Mouse (Mus musculus) lung, embryonic 16.5 days (tissue): ENCODE results near the gene Ascc1. TPM values are rescaled to one million over a fixed set of nuclear protein-coding genes. Genes with fewer than 3 reads are reported as not detected.
A peak's percentile ranks its signal among the peaks of the same experiment; 100 is the strongest.

ENCODE experiments used
- ATAC-seq: fragments of 200-750 bp; cut with Nextera tagmentation; 2 replicates; pipeline ENCODE4 v1.8.0; 2017; ENCODE audit warnings: low read depth, mild to moderate bottlenecking, moderate library complexity
- H3K27ac ChIP-seq: fragments of 300-500 bp; sonication (generic); 2 replicates; pipeline ENCODE4 v1.5.1; 2014; ENCODE audit warnings: mild to moderate bottlenecking, control low read depth, low read length
- H3K27me3 ChIP-seq: fragments of 300-500 bp; sonication (generic); 2 replicates; pipeline ENCODE4 v1.6.1; 2014; ENCODE audit warnings: low read depth, low read length, mixed read lengths; ENCODE audit not compliant: control insufficient read depth, insufficient read depth
- H3K36me3 ChIP-seq: fragments of 300-500 bp; sonication (generic); 2 replicates; pipeline ENCODE4 v1.6.1; 2014; ENCODE audit warnings: low read length; ENCODE audit not compliant: control insufficient read depth, insufficient read depth
- H3K4me1 ChIP-seq: fragments of 300-500 bp; sonication (generic); replicated peaks from 2 replicates; pipeline ENCODE4 v1.6.1; 2014; ENCODE audit warnings: low read length, mixed read lengths; ENCODE audit not compliant: control insufficient read depth, insufficient read depth
- H3K4me2 ChIP-seq: fragments of 300-500 bp; sonication (generic); 2 replicates; pipeline ENCODE4 v1.6.1; 2014; ENCODE audit warnings: low read depth, low read length, control low read depth
- H3K4me3 ChIP-seq: fragments of 300-500 bp; sonication (generic); 2 replicates; pipeline ENCODE4 v1.5.1; 2014; ENCODE audit warnings: mild to moderate bottlenecking, low read length, control low read depth
- H3K9ac ChIP-seq: fragments of 300-500 bp; sonication (generic); 2 replicates; pipeline ENCODE4 v1.6.1; 2014; ENCODE audit warnings: low read length, control low read depth
- H3K9me3 ChIP-seq: fragments of 300-500 bp; sonication (generic); 2 replicates; pipeline ENCODE4 v1.6.1; 2016; ENCODE audit warnings: low read length; ENCODE audit not compliant: control insufficient read depth
- WGBS: fragments of 180-500 bp; shearing (Covaris S2); extraction: QIAGEN DNeasy Blood & Tissue Kit; methylation state at CpG from one replicate; pipeline ENCODE4 v1.1.7; 2014; 5-methylcytosine and 5-hydroxymethylcytosine counted together
- polyA plus RNA-seq: library from polyadenylated mRNA; unstranded; fragments of >200 nt; fragmentation: Nextera tagmentation; extraction: Ambion mirVana; gene quantifications from 2 replicates; pipeline ENCODE4 v1.2.1, GENCODE M21; 2015

The Ascc1 gene
- polyA plus RNA-seq, 1 experiment from 2014 or later: 48.2 TPM

- Histone ChIP-seq H3K9me3 (no peaks in the 10 kb centered on the region), H3K36me3 (no peaks in the 10 kb centered on the region), H3K27ac (no peak overlapping the region), H3K27me3 (no peaks in the 10 kb centered on the region), H3K9ac (no peak overlapping the region), H3K4me2 (no peak overlapping the region), H3K4me1 (peaks cover 17% of the 10 kb centered on the region), H3K4me3 (no peak overlapping the region)
- ATAC-seq: no peak
- WGBS: 71% methylated on average over 4 of the region's 4 CpGs
Measured at GRCm38 (mm10) chr10:60084065-60084464, 81.5 kb downstream of the Ascc1 start.

- Histone ChIP-seq H3K4me1 (no peaks in the 10 kb centered on the region), H3K27me3 (no peaks in the 10 kb centered on the region), H3K36me3 (no peaks in the 10 kb centered on the region), H3K9ac (no peak overlapping the region), H3K4me2 (no peak overlapping the region), H3K27ac (no peak overlapping the region), H3K9me3 (no peaks in the 10 kb centered on the region), H3K4me3 (no peak overlapping the region)
- no peak for ATAC-seq
- 77% methylated on average over 2 of the region's 2 CpGs for WGBS
Measured at GRCm38 (mm10) chr10:60092311-60092710, 89.7 kb downstream of the Ascc1 start.

- Histone ChIP-seq H3K4me1 (no peaks in the 10 kb centered on the region), H3K36me3 (no peaks in the 10 kb centered on the region), H3K4me3 (no peak overlapping the region), H3K27me3 (no peaks in the 10 kb centered on the region), H3K4me2 (no peak overlapping the region), H3K9ac (no peak overlapping the region), H3K27ac (no peak overlapping the region), H3K9me3 (no peaks in the 10 kb centered on the region)
- 84% methylated on average over 2 of the region's 2 CpGs for WGBS
- ATAC-seq: no peak
Measured at GRCm38 (mm10) chr10:60093751-60094150, 91.1 kb downstream of the Ascc1 start.

GRCm38 (mm10) chr10:60095558-60095957, 93.0 kb downstream of the Ascc1 start:
- WGBS: 85% methylated on average over 2 of the region's 2 CpGs
- Histone ChIP-seq H3K9ac (no peak overlapping the region), H3K4me3 (no peak overlapping the region), H3K27me3 (no peaks in the 10 kb centered on the region), H3K36me3 (no peaks in the 10 kb centered on the region), H3K4me2 (no peak overlapping the region), H3K9me3 (no peaks in the 10 kb centered on the region), H3K4me1 (no peaks in the 10 kb centered on the region), H3K27ac (no peak overlapping the region)
- ATAC-seq: no peak

- no peak for ATAC-seq
- Histone ChIP-seq H3K27ac (no peak overlapping the region), H3K4me3 (no peak overlapping the region), H3K36me3 (no peaks in the 10 kb centered on the region), H3K4me2 (no peak overlapping the region), H3K9me3 (no peaks in the 10 kb centered on the region), H3K27me3 (no peaks in the 10 kb centered on the region), H3K9ac (no peak overlapping the region), H3K4me1 (no peaks in the 10 kb centered on the region)
- 47% methylated on average over 1 of the region's 1 CpGs for WGBS
Measured at GRCm38 (mm10) chr10:60096302-60096701, 93.7 kb downstream of the Ascc1 start.

- no peak overlapping the region for H3K27ac ChIP-seq
- WGBS: 82% methylated on average over 9 of the region's 9 CpGs
- ATAC-seq: no peak
- H3K9ac ChIP-seq: no peak overlapping the region
- no peaks in the 10 kb centered on the region for H3K36me3 ChIP-seq
- no peak overlapping the region for H3K4me3 ChIP-seq
- no peaks in the 10 kb centered on the region for H3K4me1 ChIP-seq
- no peak overlapping the region for H3K4me2 ChIP-seq
- H3K27me3 ChIP-seq: no peaks in the 10 kb centered on the region
- H3K9me3 ChIP-seq: no peaks in the 10 kb centered on the region
Measured at GRCm38 (mm10) chr10:60097146-60097545, 94.5 kb downstream of the Ascc1 start.

- no peak for ATAC-seq
- Histone ChIP-seq H3K27me3 (no peaks in the 10 kb centered on the region), H3K4me3 (no peak overlapping the region), H3K4me1 (no peaks in the 10 kb centered on the region), H3K4me2 (no peak overlapping the region), H3K36me3 (no peaks in the 10 kb centered on the region), H3K9ac (no peak overlapping the region), H3K9me3 (no peaks in the 10 kb centered on the region), H3K27ac (no peak overlapping the region)
- 55% methylated on average over 5 of the region's 5 CpGs for WGBS
Measured at GRCm38 (mm10) chr10:60097774-60098173, 95.2 kb downstream of the Ascc1 start.

GRCm38 (mm10) chr10:60105391-60106145, 103.0 kb downstream of the Ascc1 start:
- Histone ChIP-seq H3K27ac (no peak overlapping the region), H3K36me3 (no peaks in the 10 kb centered on the region), H3K4me3 (peak overlapping the region; percentile 56), H3K4me1 (peaks cover 12% of the 10 kb centered on the region), H3K27me3 (peaks cover 48% of the 10 kb centered on the region), H3K9ac (no peak overlapping the region), H3K9me3 (no peaks in the 10 kb centered on the region), H3K4me2 (peak overlapping the region; percentile 99)
- 23% methylated on average over 20 of the region's 20 CpGs for WGBS
- no peak for ATAC-seq

- peak within 1 kb of the TSS; percentile 68 for H3K9ac ChIP-seq
- no peak within 1 kb of the TSS for H3K27ac ChIP-seq
- H3K4me2 ChIP-seq: peak within 1 kb of the TSS; percentile 99
- H3K36me3 ChIP-seq: no peaks in the 10 kb centered on the region
- H3K9me3 ChIP-seq: no peaks in the 10 kb centered on the region
- 0% methylated on average over 22 of the region's 22 CpGs for WGBS
- peak within 1 kb of the TSS; percentile 56 for H3K4me3 ChIP-seq
- peaks cover 50% of the 10 kb centered on the region for H3K27me3 ChIP-seq
- ATAC-seq: peak; percentile 46
- peaks cover 12% of the 10 kb centered on the region for H3K4me1 ChIP-seq
Measured at GRCm38 (mm10) chr10:60106146-60106530, 103.5 kb downstream of the Ascc1 start, which contains the start of gene Spock2. Gene Spock2, plus strand, starts transcription at chr10:60106219.
